Mouse (Mus musculus) embryonic facial prominence, embryonic 14.5 days (tissue): ENCODE data around the gene Prickle2. TPM values are rescaled to one million over a fixed set of nuclear protein-coding genes. Genes with fewer than 3 reads are reported as not detected.

ENCODE experiments used
- ATAC-seq: fragments of 200-750 bp; cut with Nextera tagmentation; 2 replicates; pipeline ENCODE4 v1.8.0; 2017; ENCODE audit warnings: low read depth, moderate number of reproducible peaks, moderate TSS enrichment
- DNase-seq: peaks from one replicate; pipeline ENCODE4 v3.0.0-alpha.2; 2015; ENCODE audit warnings: low spot score
- H3K27ac ChIP-seq: fragments of 300-500 bp; sonication (generic); replicated peaks from 2 replicates; pipeline ENCODE4 v1.5.1; 2014; ENCODE audit warnings: low read depth, mild to moderate bottlenecking, low read length, moderate library complexity
- H3K27me3 ChIP-seq: fragments of 300-500 bp; sonication (generic); replicated peaks from 2 replicates; pipeline ENCODE4 v1.6.1; 2014; ENCODE audit warnings: low read length; ENCODE audit not compliant: control insufficient read depth, insufficient read depth
- H3K36me3 ChIP-seq: fragments of 300-500 bp; sonication (generic); 2 replicates; pipeline ENCODE4 v1.6.1; 2014; ENCODE audit warnings: low read length, mixed read lengths; ENCODE audit not compliant: control insufficient read depth, insufficient read depth
- H3K4me1 ChIP-seq: fragments of 300-500 bp; sonication (generic); 2 replicates; pipeline ENCODE4 v1.6.1; 2014; ENCODE audit warnings: antibody characterized with exemption, low read length; ENCODE audit not compliant: control insufficient read depth, insufficient read depth
- H3K4me2 ChIP-seq: fragments of 300-500 bp; sonication (generic); 2 replicates; pipeline ENCODE4 v1.6.1; 2014; ENCODE audit warnings: low read depth, mild to moderate bottlenecking, low read length, moderate library complexity, mixed read lengths
- H3K4me3 ChIP-seq: fragments of 300-500 bp; sonication (generic); 2 replicates; pipeline ENCODE4 v1.5.1; 2014; ENCODE audit warnings: low read depth, mild to moderate bottlenecking, low read length
- H3K9ac ChIP-seq: fragments of 300-500 bp; sonication (generic); 2 replicates; pipeline ENCODE4 v1.6.1; 2014; ENCODE audit warnings: low read depth, mild to moderate bottlenecking, low read length, moderate library complexity, mixed read lengths
- H3K9me3 ChIP-seq: fragments of 300-500 bp; sonication (generic); 2 replicates; pipeline ENCODE4 v1.6.1; 2016; ENCODE audit warnings: low read length; ENCODE audit not compliant: control insufficient read depth
- WGBS: fragments of 180-500 bp; shearing (Covaris S2); extraction: QIAGEN DNeasy Blood & Tissue Kit; methylation state at CpG from one replicate; pipeline ENCODE4 v1.1.7; 2014; 5-methylcytosine and 5-hydroxymethylcytosine counted together
- polyA plus RNA-seq: library from polyadenylated mRNA; unstranded; fragments of >200 nt; fragmentation: Nextera tagmentation; extraction: Ambion mirVana; gene quantifications from 2 replicates; pipeline ENCODE4 v1.2.1, GENCODE M21; 2014

The Prickle2 gene
- polyA plus RNA-seq, 1 experiment from 2014 or later: 7.0 TPM

DNA sequence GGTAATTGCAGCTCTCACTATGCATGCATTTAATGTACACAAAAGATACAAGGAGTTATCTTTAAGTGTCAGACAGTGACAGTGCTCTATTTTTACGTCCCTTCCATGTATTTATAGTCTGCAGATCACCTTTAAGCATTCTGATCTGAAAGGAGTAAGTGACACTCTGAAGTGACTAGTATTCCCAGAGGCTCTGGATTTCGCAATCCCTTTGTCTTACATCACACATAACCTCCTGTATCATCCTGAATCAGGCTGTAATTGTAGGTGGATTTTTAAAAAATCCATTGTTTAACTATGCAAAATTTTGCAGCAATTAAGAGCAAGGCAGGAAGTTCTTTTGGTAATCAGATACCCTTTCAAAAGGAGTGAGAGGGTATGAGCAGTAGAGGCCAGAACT is 196.2 kb downstream of the Prickle2 start:
- no peaks in the 10 kb centered on the region for H3K27me3 ChIP-seq
- H3K36me3 ChIP-seq: no peaks in the 10 kb centered on the region
- no peak overlapping the region for H3K4me3 ChIP-seq
- ATAC-seq (no peak), DNase-seq (no peak)
- H3K9me3 ChIP-seq: peaks cover 4% of the 10 kb centered on the region; the same call in 1 of the 2 replicates
- no peak overlapping the region for H3K27ac ChIP-seq
- no peaks in the 10 kb centered on the region for H3K4me1 ChIP-seq
- H3K4me2 ChIP-seq: no peak overlapping the region
- H3K9ac ChIP-seq: no peak overlapping the region
- WGBS: 61% methylated on average over 2 of the region's 2 CpGs

- Histone ChIP-seq H3K9me3 (peaks cover 4% of the 10 kb centered on the region; the same call in 1 of the 2 replicates), H3K4me3 (no peak overlapping the region), H3K4me2 (no peak overlapping the region), H3K27me3 (no peaks in the 10 kb centered on the region), H3K36me3 (no peaks in the 10 kb centered on the region), H3K9ac (no peak overlapping the region), H3K4me1 (no peaks in the 10 kb centered on the region), H3K27ac (no peak overlapping the region)
- ATAC-seq (no peak), DNase-seq (no peak)
- WGBS: 66% methylated on average over 3 of the region's 3 CpGs
These were observed 199.7 kb downstream of the Prickle2 start for GRCm38 (mm10) chr6:92506276-92506675.

DNA sequence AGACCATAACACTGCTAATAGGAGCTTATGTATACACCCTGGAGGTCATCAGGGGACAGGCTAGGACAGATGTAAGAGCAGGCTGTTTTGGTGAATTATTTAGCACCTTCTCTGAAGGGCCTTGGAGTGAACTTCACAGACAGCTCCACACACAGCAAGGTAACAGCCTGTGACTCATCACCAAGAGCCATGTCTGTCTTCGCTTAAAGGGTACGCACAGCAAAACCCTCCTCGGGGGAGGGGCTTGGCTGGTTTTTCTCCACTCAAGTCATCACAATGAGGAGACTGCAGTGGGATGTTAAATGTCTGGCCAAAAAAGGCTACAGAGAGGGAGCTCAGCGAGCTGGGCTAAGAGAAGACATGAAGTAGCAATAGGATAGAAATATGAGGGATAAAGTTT is 206.5 kb downstream of the Prickle2 start:
- Histone ChIP-seq H3K9me3 (no peaks in the 10 kb centered on the region), H3K9ac (no peak overlapping the region), H3K36me3 (no peaks in the 10 kb centered on the region), H3K4me2 (no peak overlapping the region), H3K27ac (peak overlapping the region; percentile 17; the same call in 1 of the 2 replicates), H3K4me3 (no peak overlapping the region), H3K4me1 (peaks cover 23% of the 10 kb centered on the region), H3K27me3 (no peaks in the 10 kb centered on the region)
- ATAC-seq (peak; percentile 30; the same call in 1 of the 2 replicates), DNase-seq (no peak)
- 55% methylated on average over 4 of the region's 4 CpGs for whole genome bisulfite sequencing

- Histone ChIP-seq H3K4me3 (no peak overlapping the region), H3K4me2 (no peak overlapping the region), H3K9me3 (no peaks in the 10 kb centered on the region), H3K27ac (no peak overlapping the region), H3K9ac (no peak overlapping the region), H3K4me1 (peaks cover 23% of the 10 kb centered on the region), H3K27me3 (no peaks in the 10 kb centered on the region), H3K36me3 (no peaks in the 10 kb centered on the region)
- 25% methylated on average over 6 of the region's 6 CpGs for WGBS
- DNase-seq: no peak
- ATAC-seq: no peak
These were observed 207.4 kb downstream of the Prickle2 start for GRCm38 (mm10) chr6:92498574-92498973.

DNA sequence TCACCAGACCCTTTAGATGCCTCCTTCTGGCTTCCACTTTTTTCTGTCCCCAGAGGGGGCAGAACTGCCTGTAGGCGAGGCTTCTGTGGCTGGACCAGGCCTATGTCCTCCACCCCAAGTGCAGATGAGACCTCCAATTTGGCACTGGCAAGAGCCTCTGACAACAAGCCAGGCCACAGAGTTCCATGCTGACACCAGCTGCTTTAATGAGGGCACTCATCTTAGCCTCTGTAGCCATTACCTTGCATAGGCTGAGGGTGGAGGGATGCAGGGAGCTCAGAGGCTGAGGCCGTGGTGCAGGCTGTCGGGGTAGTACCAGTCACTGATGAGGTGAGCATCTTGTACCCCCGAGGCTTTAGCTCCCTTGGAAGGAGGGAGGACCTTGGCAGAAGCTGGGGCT is 208.7 kb downstream of the Prickle2 start:
- no peaks in the 10 kb centered on the region for H3K9me3 ChIP-seq
- WGBS: 62% methylated on average over 4 of the region's 4 CpGs

GRCm38 (mm10) chr6:92495500-92495899 is 210.5 kb downstream of the Prickle2 start:
- Histone ChIP-seq H3K4me3 (no peak overlapping the region), H3K27ac (no peak overlapping the region), H3K4me1 (peaks cover 23% of the 10 kb centered on the region), H3K4me2 (no peak overlapping the region), H3K9ac (no peak overlapping the region), H3K27me3 (no peaks in the 10 kb centered on the region), H3K36me3 (no peaks in the 10 kb centered on the region), H3K9me3 (no peaks in the 10 kb centered on the region)
- ATAC-seq (no peak), DNase-seq (no peak)
- 84% methylated on average over 3 of the region's 3 CpGs for WGBS

More for the DNA sequence above, 208.7 kb downstream of the Prickle2 start:
- Histone ChIP-seq H3K4me2 (no peak overlapping the region), H3K27ac (no peak overlapping the region), H3K27me3 (no peaks in the 10 kb centered on the region), H3K4me1 (peaks cover 23% of the 10 kb centered on the region), H3K4me3 (no peak overlapping the region), H3K9ac (no peak overlapping the region), H3K36me3 (no peaks in the 10 kb centered on the region)
- DNase-seq (no peak), ATAC-seq (no peak)

DNA sequence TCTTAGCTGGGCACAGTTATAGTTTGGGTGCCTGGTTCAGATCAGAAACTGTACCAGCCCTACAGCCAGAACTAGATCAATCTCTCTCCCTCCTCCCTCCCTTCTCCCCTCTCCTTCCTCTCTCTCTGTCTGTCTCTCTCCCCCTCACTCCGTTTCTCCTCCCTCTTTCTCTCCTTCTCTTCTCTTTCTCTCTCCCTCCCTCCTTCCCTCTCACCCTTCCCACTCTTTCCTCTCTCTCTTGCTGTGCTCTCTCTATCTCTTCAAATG is 224.3 kb downstream of the Prickle2 start:
- Histone ChIP-seq H3K9me3 (no peaks in the 10 kb centered on the region), H3K27me3 (no peaks in the 10 kb centered on the region), H3K4me2 (peak overlapping the region; percentile 73), H3K36me3 (no peaks in the 10 kb centered on the region), H3K9ac (peak overlapping the region; percentile 67), H3K4me1 (peaks cover 11% of the 10 kb centered on the region), H3K27ac (peak overlapping the region; percentile 71; the same call in 1 of the 2 replicates), H3K4me3 (peak overlapping the region; percentile 47)
- no peak for DNase-seq
- 9% methylated on average over 1 of the region's 1 CpGs for WGBS
- no peak for ATAC-seq

DNA sequence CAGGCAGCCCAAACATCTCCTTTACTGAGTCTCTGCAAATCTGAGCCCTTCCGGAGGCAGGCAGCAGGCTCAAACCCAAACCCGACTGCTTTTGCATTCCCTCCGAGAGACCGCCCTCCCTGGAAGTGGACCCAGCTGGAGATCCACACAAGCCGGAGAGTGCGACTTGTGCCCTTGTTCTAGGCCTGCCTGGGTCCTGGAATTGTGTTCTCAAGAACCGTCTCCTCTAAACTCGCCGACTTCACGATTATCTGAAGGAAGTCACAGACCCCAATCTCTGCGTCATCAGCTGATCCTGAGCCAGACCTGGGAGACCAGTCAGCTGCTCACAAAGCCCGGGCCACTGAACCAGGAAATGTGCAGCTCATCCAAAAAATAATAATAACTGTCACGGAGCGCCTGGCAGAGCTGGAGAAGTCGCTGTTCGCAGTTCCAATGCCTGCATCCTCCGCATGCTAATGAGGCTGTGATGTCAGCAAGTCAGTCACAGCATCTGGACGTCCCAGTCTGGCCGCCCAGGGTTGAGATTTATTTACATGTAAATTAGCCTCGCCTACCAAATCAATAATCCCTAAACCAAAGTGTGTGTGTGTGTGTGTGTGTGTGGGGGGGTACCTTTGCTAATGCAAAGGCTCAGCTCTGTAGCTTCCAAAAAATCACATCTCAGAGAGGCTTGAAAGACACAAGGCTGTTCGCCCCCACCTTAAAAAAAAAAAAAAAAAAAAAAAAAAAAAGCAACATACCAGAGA is 224.8 kb downstream of the Prickle2 start:
- H3K4me3 ChIP-seq: peak overlapping the region; percentile 47
- 1% methylated on average over 21 of the region's 21 CpGs for WGBS

DNA sequence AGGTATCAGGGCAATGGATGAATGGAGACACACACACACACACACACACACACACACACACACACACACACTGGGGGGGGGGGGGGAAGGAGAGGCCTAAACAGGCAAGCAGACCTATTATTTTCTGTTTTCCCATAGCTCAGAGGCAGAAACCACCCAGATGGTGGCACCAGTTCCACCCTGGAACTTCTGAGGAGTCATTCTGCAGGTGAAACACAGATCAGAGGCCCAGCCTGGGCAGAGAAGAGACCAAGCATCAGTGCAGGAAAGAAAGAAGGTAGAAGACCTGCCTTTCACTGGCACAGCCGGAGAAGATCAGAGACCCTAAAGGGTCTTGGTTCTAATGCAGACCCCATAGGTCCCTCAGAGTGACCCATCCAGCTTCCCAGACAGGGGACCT is 227.3 kb downstream of the Prickle2 start:
- peaks cover 11% of the 10 kb centered on the region for H3K4me1 ChIP-seq

More for the DNA sequence above, 224.8 kb downstream of the Prickle2 start:
- peak; percentile 82 for DNase-seq
- Histone ChIP-seq H3K36me3 (no peaks in the 10 kb centered on the region), H3K4me2 (peak overlapping the region; percentile 73), H3K27ac (peak overlapping the region; percentile 71), H3K9me3 (no peaks in the 10 kb centered on the region), H3K4me1 (peaks cover 11% of the 10 kb centered on the region), H3K9ac (peak overlapping the region; percentile 67), H3K27me3 (no peaks in the 10 kb centered on the region)
- ATAC-seq: peak; percentile 77

More for the DNA sequence above, 227.3 kb downstream of the Prickle2 start:
- H3K27me3 ChIP-seq: no peaks in the 10 kb centered on the region
- DNase-seq (no peak), ATAC-seq (no peak)
- no peak overlapping the region for H3K27ac ChIP-seq
- H3K4me2 ChIP-seq: no peak overlapping the region
- H3K4me3 ChIP-seq: no peak overlapping the region
- H3K9me3 ChIP-seq: no peaks in the 10 kb centered on the region
- WGBS: 93% methylated on average over 1 of the region's 1 CpGs
- no peaks in the 10 kb centered on the region for H3K36me3 ChIP-seq
- H3K9ac ChIP-seq: no peak overlapping the region
